Mouse (Mus musculus) small intestine, adult 2 months (tissue): ENCODE data around the gene Poc5. TPM values are rescaled to one million over a fixed set of nuclear protein-coding genes. Genes with fewer than 3 reads are reported as not detected.

Experiments
- H3K27ac ChIP-seq: fragments of 200-500 bp; 2 replicates; pipeline ENCODE4 v1.5.1; 2012; ENCODE audit warnings: low read depth, low read length, control low read depth, inconsistent platforms; ENCODE audit not compliant: insufficient read depth
- H3K27me3 ChIP-seq: fragments of 200-500 bp; 2 replicates; pipeline ENCODE4 v1.6.1; 2012; ENCODE audit warnings: mild to moderate bottlenecking, moderate library complexity, low read length, inconsistent platforms; ENCODE audit not compliant: control insufficient read depth, insufficient read depth
- H3K36me3 ChIP-seq: fragments of 200-500 bp; 2 replicates; pipeline ENCODE4 v1.6.1; 2012; ENCODE audit warnings: mild to moderate bottlenecking, low read length, control low read depth, inconsistent platforms; ENCODE audit not compliant: control insufficient read depth, insufficient read depth
- H3K4me1 ChIP-seq: fragments of 200-500 bp; 2 replicates; pipeline ENCODE4 v1.6.1; 2012; ENCODE audit warnings: low read length, inconsistent platforms, mixed read lengths; ENCODE audit not compliant: control insufficient read depth, insufficient read depth, insufficient read length
- H3K4me3 ChIP-seq: fragments of 200-500 bp; 2 replicates; pipeline ENCODE4 v1.5.1; 2012; ENCODE audit warnings: low read depth, mild to moderate bottlenecking, control low read depth, inconsistent platforms, low read length, moderate library complexity
- CTCF ChIP-seq: fragments of 200-500 bp; IDR thresholded peaks from 2 replicates; pipeline ENCODE4 v1.5.1; 2012; ENCODE audit warnings: low read depth, mild to moderate bottlenecking, control low read depth, inconsistent platforms, low read length, moderate library complexity, mixed read lengths; ENCODE audit not compliant: insufficient replicate concordance, insufficient read length; ENCODE audit errors: extremely low read depth
- POLR2A ChIP-seq: fragments of 200-500 bp; IDR thresholded peaks from 2 replicates; pipeline ENCODE4 v1.6.1; 2012; ENCODE audit warnings: low read depth, mild to moderate bottlenecking, control low read depth, inconsistent platforms, low read length, moderate library complexity
- WGBS: fragments of 180-500 bp; shearing (Covaris S2); methylation state at CpG from one replicate; pipeline ENCODE4 v1.1.7; 2018; 5-methylcytosine and 5-hydroxymethylcytosine counted together
- polyA plus RNA-seq: library from polyadenylated mRNA; depleted of rRNA; stranded (reverse); fragments of >200 nt; gene quantifications from 2 replicates; pipeline ENCODE4 v1.2.3, GENCODE M21; 2012

The Poc5 gene
- polyA plus RNA-seq, 1 experiment: 1.7 TPM

- no peaks in the 10 kb centered on the region for H3K27me3 ChIP-seq
- H3K4me1 ChIP-seq: peaks cover 15% of the 10 kb centered on the region
- no peak for TF ChIP-seq CTCF
- no peak for TF ChIP-seq POLR2A
- H3K36me3 ChIP-seq: no peaks in the 10 kb centered on the region
- no peak overlapping the region for H3K27ac ChIP-seq
- 71% methylated on average over 1 of the region's 1 CpGs for WGBS
- no peak overlapping the region for H3K4me3 ChIP-seq
Observed at GRCm38 (mm10) chr13:96436921-96437320, 48.8 kb downstream of the Poc5 start.

GRCm38 (mm10) chr13:96440436-96440835 is 52.3 kb downstream of the Poc5 start:
- H3K4me1 ChIP-seq: no peaks in the 10 kb centered on the region
- WGBS: 98% methylated on average over 4 of the region's 4 CpGs

GRCm38 (mm10) chr13:96450205-96450856 is 62.2 kb downstream of the Poc5 start:
- WGBS: 89% methylated on average over 11 of the region's 11 CpGs

More at GRCm38 (mm10) chr13:96440436-96440835, 52.3 kb downstream of the Poc5 start:
- no peak for TF ChIP-seq CTCF
- TF ChIP-seq POLR2A: no peak
- H3K27me3 ChIP-seq: no peaks in the 10 kb centered on the region
- H3K36me3 ChIP-seq: no peaks in the 10 kb centered on the region
- H3K27ac ChIP-seq: no peak overlapping the region
- no peak overlapping the region for H3K4me3 ChIP-seq

GRCm38 (mm10) chr13:96450869-96451268 is 62.8 kb downstream of the Poc5 start:
- Histone ChIP-seq H3K27ac (no peak overlapping the region), H3K4me1 (peaks cover 6% of the 10 kb centered on the region; the same call in 1 of the 2 replicates), H3K36me3 (no peaks in the 10 kb centered on the region), H3K4me3 (no peak overlapping the region), H3K27me3 (no peaks in the 10 kb centered on the region)
- WGBS: 90% methylated on average over 7 of the region's 7 CpGs
- TF ChIP-seq POLR2A (no peak), CTCF (no peak)

More at GRCm38 (mm10) chr13:96450205-96450856, 62.2 kb downstream of the Poc5 start:
- Histone ChIP-seq H3K4me1 (peaks cover 6% of the 10 kb centered on the region; the same call in 1 of the 2 replicates), H3K36me3 (no peaks in the 10 kb centered on the region), H3K27ac (no peak overlapping the region), H3K4me3 (no peak overlapping the region), H3K27me3 (no peaks in the 10 kb centered on the region)
- TF ChIP-seq CTCF (no peak), POLR2A (no peak)

GRCm38 (mm10) chr13:96451386-96452140 is 63.5 kb downstream of the Poc5 start:
- H3K27ac ChIP-seq: no peak overlapping the region
- 44% methylated on average over 11 of the region's 11 CpGs for WGBS
- H3K4me3 ChIP-seq: no peak overlapping the region

GRCm38 (mm10) chr13:96452621-96453020 is 64.5 kb downstream of the Poc5 start:
- TF ChIP-seq CTCF (no peak), POLR2A (no peak)
- H3K27ac ChIP-seq: no peak overlapping the region
- no peaks in the 10 kb centered on the region for H3K36me3 ChIP-seq
- H3K27me3 ChIP-seq: no peaks in the 10 kb centered on the region
- H3K4me3 ChIP-seq: no peak overlapping the region
- WGBS: 95% methylated on average over 3 of the region's 3 CpGs
- H3K4me1 ChIP-seq: peaks cover 10% of the 10 kb centered on the region; the same call in 1 of the 2 replicates

More at GRCm38 (mm10) chr13:96451386-96452140, 63.5 kb downstream of the Poc5 start:
- TF ChIP-seq CTCF: no peak
- no peak for TF ChIP-seq POLR2A
- Histone ChIP-seq H3K27me3 (no peaks in the 10 kb centered on the region), H3K4me1 (peaks cover 6% of the 10 kb centered on the region; the same call in 1 of the 2 replicates), H3K36me3 (no peaks in the 10 kb centered on the region)

GRCm38 (mm10) chr13:96454288-96454687 is 66.2 kb downstream of the Poc5 start:
- WGBS: 22% methylated on average over 3 of the region's 3 CpGs
- peak overlapping the region; percentile 54; the same call in 1 of the 2 replicates for H3K27ac ChIP-seq
- H3K27me3 ChIP-seq: no peaks in the 10 kb centered on the region
- TF ChIP-seq CTCF (no peak), POLR2A (no peak)
- no peak overlapping the region for H3K4me3 ChIP-seq
- H3K4me1 ChIP-seq: peaks cover 15% of the 10 kb centered on the region; the same call in 1 of the 2 replicates
- H3K36me3 ChIP-seq: no peaks in the 10 kb centered on the region
